Comparison of ENCODE assay signal across 21 mouse cellular contexts in the genomic region with DNA sequence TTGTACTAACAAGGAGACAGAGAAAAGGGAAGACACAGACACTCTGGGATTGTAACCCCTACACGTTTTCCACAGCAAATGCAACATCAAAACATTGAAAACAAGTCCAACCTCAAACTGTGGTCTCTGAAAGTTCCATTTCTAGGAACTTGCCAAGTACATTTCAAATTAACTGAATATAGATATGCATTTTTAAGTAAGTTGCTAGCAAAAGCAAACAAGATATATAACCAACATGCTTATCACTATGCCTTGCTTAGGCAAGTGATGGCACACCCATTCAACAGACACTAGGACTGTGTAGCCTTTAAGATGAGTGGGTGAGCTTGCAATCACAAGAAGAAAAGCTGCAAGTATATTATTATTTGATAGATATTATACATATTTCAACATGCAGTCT. TPM values are rescaled to one million over a fixed set of nuclear protein-coding genes. Genes with fewer than 3 reads are reported as not detected.
"Had no signal": no experiment of that assay in that cellular context is flagged by ENCODE, and none has a peak within 500 bp of the region (broad histone marks: within the 10 kb centered on the region; RNA-seq: fewer than 3 reads in every experiment).

No protein-coding gene starts in this region.

- H3K27ac ChIP-seq: intestine, embryonic 15.5 days; kidney, embryonic 15.5 days; limb, embryonic 12.5 days; limb, embryonic 15.5 days; macrophage; midbrain, embryonic 10.5 days; midbrain, embryonic 15.5 days; neural tube, embryonic 12.5 days; stomach, embryonic 15.5 days had no signal

- H3K27me3 ChIP-seq: intestine, embryonic 15.5 days; kidney, embryonic 15.5 days; limb, embryonic 12.5 days; limb, embryonic 15.5 days; megakaryocyte, embryonic 14.5 days; midbrain, embryonic 15.5 days; neural tube, embryonic 12.5 days; stomach, embryonic 15.5 days had no signal

- ATAC-seq: intestine, embryonic 15.5 days; midbrain, embryonic 15.5 days had no signal

- H3K9ac ChIP-seq: intestine, embryonic 15.5 days; kidney, embryonic 15.5 days; limb, embryonic 12.5 days; limb, embryonic 15.5 days; midbrain, embryonic 15.5 days; neural tube, embryonic 12.5 days; stomach, embryonic 15.5 days had no signal

- H3K4me3 ChIP-seq: intestine, embryonic 15.5 days; kidney, embryonic 15.5 days; limb, embryonic 12.5 days; limb, embryonic 15.5 days; megakaryocyte, embryonic 14.5 days; midbrain, embryonic 10.5 days; midbrain, embryonic 15.5 days; neural tube, embryonic 12.5 days; stomach, embryonic 15.5 days had no signal

- H3K36me3 ChIP-seq: intestine, embryonic 15.5 days; kidney, embryonic 15.5 days; limb, embryonic 12.5 days; limb, embryonic 15.5 days; midbrain, embryonic 10.5 days; midbrain, embryonic 15.5 days; stomach, embryonic 15.5 days had no signal

- H3K4me1 ChIP-seq: intestine, embryonic 15.5 days; kidney, embryonic 15.5 days; limb, embryonic 12.5 days; limb, embryonic 15.5 days; megakaryocyte, embryonic 14.5 days; midbrain, embryonic 10.5 days; midbrain, embryonic 15.5 days; neural tube, embryonic 12.5 days; stomach, embryonic 15.5 days had no signal

- H3K9me3 ChIP-seq: intestine, embryonic 15.5 days; kidney, embryonic 15.5 days; limb, embryonic 12.5 days; limb, embryonic 15.5 days; megakaryocyte, embryonic 14.5 days; midbrain, embryonic 10.5 days; midbrain, embryonic 15.5 days; neural tube, embryonic 12.5 days; stomach, embryonic 15.5 days had no signal

- H3K4me2 ChIP-seq: intestine, embryonic 15.5 days; kidney, embryonic 15.5 days; limb, embryonic 12.5 days; limb, embryonic 15.5 days; midbrain, embryonic 15.5 days; neural tube, embryonic 12.5 days; stomach, embryonic 15.5 days had no signal

- DNase-seq: kidney, adult 11 months; kidney, adult 8-10 months; kidney, postnatal 10 days; kidney, postnatal 4 days; left cerebral cortex, postnatal 4 days; lung, adult 2 months; lung, postnatal 14 days; retina, postnatal 1 day; right cerebral cortex, postnatal 25 days; spleen, adult 18-20 months; thymus, postnatal 36 days had no signal

RNA-seq across cellular contexts. Expression of gene Syt14, which starts 54.5 kb away (rescaled TPM):
- polyA plus RNA-seq: macrophage had no signal
